Mouse (Mus musculus): ENCODE results near the gene Accsl. TPM values are rescaled to one million over a fixed set of nuclear protein-coding genes. Genes with fewer than 3 reads are reported as not detected.

Gene Accsl
- polyA plus RNA-seq, 1 experiment = 0.17 TPM

DNA sequence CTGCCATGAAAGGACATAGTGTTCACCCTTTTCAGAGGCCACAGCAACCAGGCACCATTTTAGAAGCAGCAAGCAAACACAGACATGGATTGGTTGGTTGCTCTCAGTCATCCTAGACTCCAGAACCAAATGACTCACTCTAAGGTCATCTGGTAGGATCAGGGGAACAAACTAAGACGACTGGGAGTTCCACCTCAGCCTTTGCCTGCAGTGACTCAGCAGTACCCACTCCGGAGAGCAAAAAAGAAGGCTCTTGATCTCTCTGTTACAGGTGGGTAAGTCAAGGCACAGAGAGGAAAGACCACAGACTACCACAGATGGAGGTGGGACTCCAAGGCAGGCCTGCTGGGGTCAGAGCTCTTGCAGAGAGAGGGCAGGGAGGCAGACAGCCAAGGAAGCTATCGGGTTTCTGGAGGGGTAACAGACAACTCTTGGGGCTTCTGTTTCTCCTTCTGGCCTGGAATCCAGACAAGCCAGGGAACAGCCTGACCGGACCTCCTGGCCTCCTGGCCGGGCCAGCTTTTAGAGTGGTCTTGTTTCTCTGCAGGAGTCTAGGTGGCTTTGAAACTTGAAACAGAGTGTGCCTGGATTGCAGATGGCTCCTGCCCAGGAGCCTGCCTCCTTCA, 33.8 kb upstream of the Accsl start:
- Histone ChIP-seq H3K27ac (ENCODE audit: insufficient read depth, low read depth, low read length) (no peak overlapping the region), H3K4me3 (ENCODE audit: insufficient read depth, low read depth, low read length) (no peak overlapping the region), H3K36me3 (ENCODE audit: control insufficient read depth, insufficient read depth, low read length) (no peaks in the 10 kb centered on the region), H3K27me3 (replicated peaks; ENCODE audit: control insufficient read depth, insufficient read depth, low read length) (no peaks in the 10 kb centered on the region), H3K4me1 (ENCODE audit: control insufficient read depth, insufficient read depth, low read length) (no peaks in the 10 kb centered on the region)
- no peak for DNase-seq
- TF ChIP-seq CTCF (conservative IDR thresholded peaks at IDR 0.05; ENCODE audit: insufficient read depth, insufficient read length, low read depth, low read length) (no peak), POLR2A (IDR thresholded peaks at IDR 0.05; ENCODE audit: low read depth, low read length) (no peak)
- 44% methylated on average over 5 of the region's 5 CpGs for WGBS

DNA sequence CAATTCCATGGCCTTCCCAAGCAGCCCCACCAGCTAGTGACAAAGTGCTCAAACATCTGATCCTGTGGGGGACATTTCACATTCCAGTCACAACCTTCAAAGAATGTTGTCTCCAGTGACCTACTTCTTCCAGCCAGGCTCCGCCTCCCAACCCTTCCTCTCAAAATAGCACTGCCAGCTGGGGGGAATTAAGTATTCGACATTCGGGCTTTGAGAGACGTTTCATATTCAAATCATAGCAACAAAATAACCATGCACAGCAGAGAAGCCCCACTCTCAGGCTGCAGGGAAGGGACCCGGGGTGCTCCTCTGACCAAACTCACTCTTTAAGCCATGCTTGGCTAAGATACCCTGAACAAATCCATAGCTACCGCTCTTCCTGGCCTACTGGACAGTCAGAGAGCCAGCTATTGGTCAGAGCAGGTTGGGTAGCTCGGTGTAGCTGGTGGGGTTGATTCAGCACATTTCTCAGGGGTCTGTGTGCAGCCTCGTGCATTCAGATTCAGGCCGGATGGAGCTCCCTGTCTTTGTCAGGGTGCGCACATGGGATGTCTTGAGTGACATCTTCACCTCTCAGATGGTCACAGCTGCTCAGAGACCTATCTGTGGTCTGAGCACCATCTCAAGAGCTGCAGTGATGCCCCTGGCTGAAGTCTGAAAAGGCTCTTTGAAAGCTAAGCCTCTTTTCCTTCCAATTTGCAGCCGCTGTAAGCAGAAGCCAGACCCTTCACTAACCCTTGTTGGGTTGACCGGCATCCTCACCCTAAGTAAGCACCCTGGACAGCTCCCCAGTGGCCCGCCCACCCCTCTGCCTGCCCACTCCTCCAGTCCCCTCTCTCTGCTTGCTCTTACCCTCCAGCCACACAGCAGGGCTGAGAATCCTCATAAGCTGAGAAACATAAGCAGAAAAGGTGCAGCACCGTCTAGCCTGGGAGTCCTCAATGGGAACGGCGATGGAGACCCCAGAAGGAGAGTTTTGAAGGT, 30.7 kb upstream of the Accsl start:
- DNase-seq = peak; percentile 39
- no peaks in the 10 kb centered on the region for H3K4me1 ChIP-seq (ENCODE audit: control insufficient read depth, insufficient read depth, low read length)
- TF ChIP-seq POLR2A (IDR thresholded peaks at IDR 0.05; ENCODE audit: low read depth, low read length) = no peak
- 55% methylated on average over 16 of the region's 16 CpGs for WGBS
- H3K27me3 ChIP-seq (replicated peaks; ENCODE audit: control insufficient read depth, insufficient read depth, low read length) = no peaks in the 10 kb centered on the region
- no peak overlapping the region for H3K4me3 ChIP-seq (ENCODE audit: insufficient read depth, low read depth, low read length)
- H3K27ac ChIP-seq (ENCODE audit: insufficient read depth, low read depth, low read length) = no peak overlapping the region
- no peaks in the 10 kb centered on the region for H3K36me3 ChIP-seq (ENCODE audit: control insufficient read depth, insufficient read depth, low read length)

DNA sequence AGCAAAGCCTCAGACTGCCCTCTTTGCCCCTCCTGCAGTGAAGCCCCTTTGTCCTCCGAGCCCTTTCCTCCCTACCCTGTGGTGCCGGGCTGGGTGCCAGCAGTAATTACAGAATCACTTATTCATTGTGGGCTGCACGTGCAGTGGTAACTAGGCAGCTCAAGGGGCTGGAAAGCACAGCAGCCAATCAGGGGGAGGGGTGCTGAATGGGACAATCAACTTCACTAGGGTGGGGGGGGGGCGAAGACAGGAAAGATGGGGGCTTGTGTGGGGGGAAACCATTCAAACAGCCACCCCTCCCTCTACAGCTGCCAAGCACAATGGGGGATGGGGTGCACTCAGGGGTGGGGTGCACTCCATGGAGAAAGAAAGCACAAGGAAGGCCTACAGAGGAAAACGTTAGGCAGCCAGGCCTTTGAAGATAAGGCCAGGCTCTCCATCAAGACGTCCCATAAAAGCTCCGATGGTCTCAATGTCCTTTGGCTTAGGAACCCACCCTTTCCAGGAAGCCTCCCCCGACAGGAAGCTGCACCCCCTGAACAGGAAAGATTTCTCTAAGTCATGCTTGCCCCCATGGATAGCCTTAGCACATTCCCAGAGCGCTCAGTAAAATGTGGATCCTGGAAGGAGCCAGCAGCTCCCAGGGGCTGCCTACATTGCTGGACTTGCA, 22.8 kb upstream of the Accsl start:
- Histone ChIP-seq H3K27me3 (replicated peaks; ENCODE audit: control insufficient read depth, insufficient read depth, low read length) (no peaks in the 10 kb centered on the region), H3K4me1 (ENCODE audit: control insufficient read depth, insufficient read depth, low read length) (peaks cover 6% of the 10 kb centered on the region; the same call in 1 of the 2 replicates), H3K27ac (ENCODE audit: insufficient read depth, low read depth, low read length) (peak overlapping the region; percentile 77), H3K4me3 (ENCODE audit: insufficient read depth, low read depth, low read length) (no peak overlapping the region), H3K36me3 (ENCODE audit: control insufficient read depth, insufficient read depth, low read length) (no peaks in the 10 kb centered on the region)
- peak; percentile 77 for DNase-seq
- TF ChIP-seq POLR2A (IDR thresholded peaks at IDR 0.05; ENCODE audit: low read depth, low read length) (no peak), CTCF (conservative IDR thresholded peaks at IDR 0.05; ENCODE audit: insufficient read depth, insufficient read length, low read depth, low read length) (no peak)
- 19% methylated on average over 9 of the region's 9 CpGs for WGBS

DNA sequence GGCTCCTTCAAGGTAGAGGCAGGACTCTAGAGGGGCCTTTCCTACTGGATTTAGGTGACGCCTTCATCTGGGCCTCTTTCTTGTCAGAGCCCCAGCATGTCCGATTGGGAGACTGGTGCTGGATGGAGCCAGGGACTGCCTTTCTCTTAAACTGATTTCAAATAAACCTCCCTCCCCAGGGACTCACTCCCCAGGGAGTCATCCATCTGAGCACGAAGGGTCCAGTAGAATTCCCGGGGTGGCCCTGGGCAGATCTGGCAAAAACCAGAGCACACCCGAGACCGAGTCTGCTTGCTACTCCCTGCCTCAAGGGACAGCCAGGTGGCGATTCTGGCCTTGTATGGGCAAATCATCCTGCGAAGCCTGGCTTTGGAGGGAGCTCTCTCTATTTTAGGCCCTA, 21.2 kb upstream of the Accsl start:
- no peak overlapping the region for H3K27ac ChIP-seq (ENCODE audit: insufficient read depth, low read depth, low read length)
- TF ChIP-seq CTCF (conservative IDR thresholded peaks at IDR 0.05; ENCODE audit: insufficient read depth, insufficient read length, low read depth, low read length) (no peak), POLR2A (IDR thresholded peaks at IDR 0.05; ENCODE audit: low read depth, low read length) (no peak)
- H3K4me3 ChIP-seq (ENCODE audit: insufficient read depth, low read depth, low read length) = no peak overlapping the region
- H3K4me1 ChIP-seq (ENCODE audit: control insufficient read depth, insufficient read depth, low read length) = peaks cover 6% of the 10 kb centered on the region; the same call in 1 of the 2 replicates
- H3K27me3 ChIP-seq (replicated peaks; ENCODE audit: control insufficient read depth, insufficient read depth, low read length) = no peaks in the 10 kb centered on the region
- H3K36me3 ChIP-seq (ENCODE audit: control insufficient read depth, insufficient read depth, low read length) = no peaks in the 10 kb centered on the region
- peak; percentile 28 for DNase-seq
- WGBS = 79% methylated on average over 8 of the region's 8 CpGs

DNA sequence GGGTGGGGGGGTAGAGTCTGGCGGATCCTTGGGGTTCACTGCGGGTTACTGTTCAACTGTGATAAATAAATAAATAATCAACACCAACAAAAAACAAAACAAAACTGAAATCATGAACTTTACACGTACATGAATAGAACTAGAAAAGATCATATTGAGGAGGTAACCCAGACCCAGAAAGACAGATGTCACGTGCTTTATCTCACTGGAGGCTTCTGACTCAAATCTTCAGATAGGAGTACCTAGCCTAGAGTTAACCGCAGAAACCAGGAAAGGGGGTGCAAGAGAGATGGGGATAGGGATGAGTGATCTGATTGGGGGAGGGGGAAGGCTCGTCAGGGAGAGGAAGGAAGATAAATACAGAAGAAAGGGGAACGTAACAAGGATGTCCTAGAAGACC, 20.1 kb upstream of the Accsl start:
- H3K4me3 ChIP-seq (ENCODE audit: insufficient read depth, low read depth, low read length) = no peak overlapping the region
- no peak overlapping the region for H3K27ac ChIP-seq (ENCODE audit: insufficient read depth, low read depth, low read length)
- TF ChIP-seq POLR2A (IDR thresholded peaks at IDR 0.05; ENCODE audit: low read depth, low read length) (no peak), CTCF (conservative IDR thresholded peaks at IDR 0.05; ENCODE audit: insufficient read depth, insufficient read length, low read depth, low read length) (no peak)
- H3K4me1 ChIP-seq (ENCODE audit: control insufficient read depth, insufficient read depth, low read length) = peaks cover 6% of the 10 kb centered on the region; the same call in 1 of the 2 replicates
- no peak for DNase-seq
- 78% methylated on average over 7 of the region's 7 CpGs for WGBS
- H3K36me3 ChIP-seq (ENCODE audit: control insufficient read depth, insufficient read depth, low read length) = no peaks in the 10 kb centered on the region
- no peaks in the 10 kb centered on the region for H3K27me3 ChIP-seq (replicated peaks; ENCODE audit: control insufficient read depth, insufficient read depth, low read length)

DNA sequence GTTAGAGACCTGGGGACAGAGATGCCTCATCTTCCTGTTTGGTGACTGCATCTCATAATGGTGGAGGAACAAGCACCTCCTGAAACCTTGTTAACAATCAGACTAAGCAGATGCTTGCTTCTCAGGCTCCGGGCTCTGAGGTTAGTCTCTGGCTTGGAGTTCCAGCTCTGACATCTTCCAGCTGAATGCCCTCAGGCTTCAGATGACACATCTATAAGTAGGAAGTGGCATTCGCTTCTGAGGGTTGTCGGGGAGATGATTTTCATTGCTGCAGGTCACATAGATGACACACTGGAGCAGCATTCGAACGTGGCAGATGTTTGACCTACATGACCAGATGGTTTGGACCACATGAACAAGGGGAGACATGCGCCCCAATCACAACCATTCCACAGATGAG, 19.4 kb upstream of the Accsl start:
- TF ChIP-seq CTCF (conservative IDR thresholded peaks at IDR 0.05; ENCODE audit: insufficient read depth, insufficient read length, low read depth, low read length) (no peak), POLR2A (IDR thresholded peaks at IDR 0.05; ENCODE audit: low read depth, low read length) (no peak)
- no peaks in the 10 kb centered on the region for H3K27me3 ChIP-seq (replicated peaks; ENCODE audit: control insufficient read depth, insufficient read depth, low read length)
- 72% methylated on average over 6 of the region's 6 CpGs for WGBS
- H3K4me3 ChIP-seq (ENCODE audit: insufficient read depth, low read depth, low read length) = no peak overlapping the region
- H3K36me3 ChIP-seq (ENCODE audit: control insufficient read depth, insufficient read depth, low read length) = no peaks in the 10 kb centered on the region
- H3K27ac ChIP-seq (ENCODE audit: insufficient read depth, low read depth, low read length) = no peak overlapping the region
- H3K4me1 ChIP-seq (ENCODE audit: control insufficient read depth, insufficient read depth, low read length) = peaks cover 6% of the 10 kb centered on the region; the same call in 1 of the 2 replicates
- no peak for DNase-seq

Data from kidney, adult 2 months (tissue).